Mouse (Mus musculus) embryonic facial prominence, embryonic 15.5 days (tissue): ENCODE data around the gene Gpc2. TPM values are rescaled to one million over a fixed set of nuclear protein-coding genes. Genes with fewer than 3 reads are reported as not detected.

Experiments used
- ATAC-seq: fragments of 200-750 bp; cut with Nextera tagmentation; 2 replicates; pipeline ENCODE4 v1.8.0; 2017; ENCODE audit warnings: low read depth, moderate TSS enrichment; ENCODE audit not compliant: insufficient number of reproducible peaks, low FRiP score, low TSS enrichment
- H3K27ac ChIP-seq: fragments of 300-500 bp; sonication (generic); replicated peaks from 2 replicates; pipeline ENCODE4 v1.5.1; 2015; ENCODE audit warnings: mild to moderate bottlenecking, inconsistent platforms
- H3K27me3 ChIP-seq: fragments of 300-500 bp; sonication (generic); 2 replicates; pipeline ENCODE4 v1.6.1; 2015; ENCODE audit warnings: inconsistent platforms
- H3K36me3 ChIP-seq: fragments of 300-500 bp; sonication (generic); 2 replicates; pipeline ENCODE4 v1.6.1; 2015; ENCODE audit warnings: mild to moderate bottlenecking, inconsistent platforms
- H3K4me1 ChIP-seq: fragments of 300-500 bp; sonication (generic); 2 replicates; pipeline ENCODE4 v1.6.1; 2015; ENCODE audit warnings: inconsistent platforms
- H3K4me2 ChIP-seq: fragments of 300-500 bp; sonication (generic); replicated peaks from 2 replicates; pipeline ENCODE4 v1.6.1; 2015; ENCODE audit warnings: mild to moderate bottlenecking, inconsistent platforms
- H3K4me3 ChIP-seq: fragments of 300-500 bp; sonication (generic); replicated peaks from 2 replicates; pipeline ENCODE4 v1.5.1; 2015; ENCODE audit warnings: mild to moderate bottlenecking, inconsistent platforms
- H3K9ac ChIP-seq: fragments of 300-500 bp; sonication (generic); 2 replicates; pipeline ENCODE4 v1.6.1; 2015; ENCODE audit warnings: inconsistent platforms
- H3K9me3 ChIP-seq: fragments of 300-500 bp; sonication (generic); replicated peaks from 2 replicates; pipeline ENCODE4 v1.6.1; 2016; ENCODE audit warnings: inconsistent platforms
- whole genome bisulfite sequencing: fragments of 180-500 bp; shearing (Covaris S2); methylation state at CpG from one replicate; pipeline ENCODE4 v1.1.7; 2015; 5-methylcytosine and 5-hydroxymethylcytosine counted together
- polyA plus RNA-seq: library from polyadenylated mRNA; unstranded; fragments of >200 nt; fragmentation: Nextera tagmentation; extraction: Ambion mirVana; gene quantifications from 2 replicates; pipeline ENCODE4 v1.2.1, GENCODE M21; 2015

The Gpc2 gene
- polyA plus RNA-seq, 1 experiment from 2014 or later: 30.0 TPM

DNA sequence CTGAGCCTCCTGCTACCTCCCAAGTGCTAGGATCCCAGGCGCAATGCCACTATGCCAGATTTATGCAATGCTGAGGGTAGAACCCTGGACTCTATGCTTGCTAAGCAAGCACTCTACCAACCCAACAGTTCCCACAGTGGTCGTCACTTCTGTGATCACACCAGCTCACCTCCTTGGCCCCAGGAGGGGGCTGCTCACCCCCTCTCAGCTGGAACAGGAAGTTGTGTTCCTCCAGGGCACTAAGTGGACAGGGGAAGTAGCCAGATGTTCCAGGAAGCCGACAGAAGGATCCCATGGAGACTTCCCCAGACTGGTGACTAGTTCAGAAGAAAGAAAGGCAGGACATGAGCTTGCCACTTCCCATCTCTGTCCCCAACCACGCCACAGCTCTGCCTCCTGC is 17.8 kb downstream of the Gpc2 start:
- Histone ChIP-seq H3K27me3 (no peaks in the 10 kb centered on the region), H3K4me2 (no peak overlapping the region), H3K9me3 (no peaks in the 10 kb centered on the region), H3K27ac (no peak overlapping the region), H3K36me3 (peaks cover 52% of the 10 kb centered on the region), H3K9ac (no peak overlapping the region), H3K4me1 (peaks cover 23% of the 10 kb centered on the region), H3K4me3 (peak overlapping the region; percentile 89; the same call in 1 of the 2 replicates)
- ATAC-seq: no peak
- 61% methylated on average over 4 of the region's 4 CpGs for WGBS

DNA sequence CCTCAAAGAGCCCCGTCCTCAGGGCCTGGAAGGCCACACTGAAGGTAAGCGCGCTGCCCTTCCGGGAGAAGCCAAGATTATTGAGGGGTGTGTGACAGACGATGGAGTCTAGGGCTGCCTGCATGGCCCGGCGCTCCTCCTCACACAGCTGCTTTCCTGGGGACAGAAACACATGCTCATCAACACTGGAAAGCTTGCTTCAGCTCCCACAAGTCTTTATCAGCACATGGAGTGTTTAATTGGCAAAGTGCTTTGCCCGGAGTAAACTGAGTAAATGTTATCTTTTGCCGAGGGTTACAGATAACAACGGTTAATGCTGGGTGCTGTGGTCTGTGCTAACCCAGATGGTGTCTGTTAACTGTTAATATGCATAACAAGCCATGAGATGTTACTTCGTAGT is 19.0 kb downstream of the Gpc2 start:
- peaks cover 45% of the 10 kb centered on the region for H3K36me3 ChIP-seq
- H3K27me3 ChIP-seq: no peaks in the 10 kb centered on the region
- WGBS: 81% methylated on average over 11 of the region's 11 CpGs
- H3K9ac ChIP-seq: no peak overlapping the region
- H3K9me3 ChIP-seq: no peaks in the 10 kb centered on the region
- no peak overlapping the region for H3K4me2 ChIP-seq
- no peak overlapping the region for H3K4me3 ChIP-seq
- H3K27ac ChIP-seq: no peak overlapping the region
- ATAC-seq: no peak
- peaks cover 30% of the 10 kb centered on the region for H3K4me1 ChIP-seq

DNA sequence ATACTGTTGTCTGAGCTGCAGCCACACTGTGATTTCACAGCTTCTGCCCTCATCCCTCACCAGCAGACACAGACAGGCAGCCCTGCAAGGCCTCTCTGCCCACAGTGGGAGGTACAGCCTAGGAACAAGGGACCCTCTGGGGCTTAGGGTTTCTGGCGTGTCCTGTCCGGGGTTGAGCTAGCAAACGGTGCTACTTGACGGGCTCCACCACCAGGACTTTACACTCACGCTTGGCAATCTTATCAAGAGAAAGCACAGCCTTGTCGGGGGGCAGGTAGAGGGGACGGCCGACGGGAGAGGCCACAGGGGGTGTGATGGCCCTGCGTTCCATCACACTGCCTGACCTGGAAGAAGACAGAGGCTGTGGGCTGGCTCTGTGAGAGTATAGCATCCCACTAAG is 19.8 kb downstream of the Gpc2 start:
- H3K4me3 ChIP-seq: no peak overlapping the region
- 81% methylated on average over 10 of the region's 10 CpGs for WGBS
- H3K27ac ChIP-seq: no peak overlapping the region
- no peak overlapping the region for H3K9ac ChIP-seq
- no peaks in the 10 kb centered on the region for H3K27me3 ChIP-seq
- peaks cover 39% of the 10 kb centered on the region for H3K36me3 ChIP-seq
- H3K9me3 ChIP-seq: no peaks in the 10 kb centered on the region
- H3K4me1 ChIP-seq: peaks cover 31% of the 10 kb centered on the region
- no peak overlapping the region for H3K4me2 ChIP-seq
- no peak for ATAC-seq

DNA sequence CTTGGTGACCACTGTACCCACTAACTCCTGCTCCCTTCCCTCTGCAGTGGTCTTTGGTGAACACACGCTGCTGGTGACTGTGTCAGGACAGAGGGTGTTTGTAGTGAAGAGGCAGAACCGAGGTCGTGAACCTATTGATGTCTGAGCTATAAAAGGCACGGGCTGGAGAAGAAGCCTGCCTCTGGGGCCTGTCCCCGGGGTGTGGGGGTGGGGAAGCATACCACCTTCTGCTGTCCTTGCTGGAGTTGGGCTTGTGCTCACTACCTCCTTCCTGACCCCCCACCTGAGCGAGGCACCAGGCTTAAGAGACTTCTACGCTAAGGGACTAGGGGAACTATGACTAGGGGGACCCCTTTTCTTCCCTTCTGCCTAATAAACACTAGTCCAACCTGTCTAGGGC is 20.8 kb downstream of the Gpc2 start:
- WGBS: 55% methylated on average over 7 of the region's 7 CpGs
- peaks cover 39% of the 10 kb centered on the region for H3K36me3 ChIP-seq
- no peak overlapping the region for H3K27ac ChIP-seq
- H3K9me3 ChIP-seq: no peaks in the 10 kb centered on the region
- no peak for ATAC-seq
- no peaks in the 10 kb centered on the region for H3K27me3 ChIP-seq
- H3K4me2 ChIP-seq: no peak overlapping the region
- H3K4me3 ChIP-seq: no peak overlapping the region
- no peak overlapping the region for H3K9ac ChIP-seq
- peaks cover 28% of the 10 kb centered on the region for H3K4me1 ChIP-seq

DNA sequence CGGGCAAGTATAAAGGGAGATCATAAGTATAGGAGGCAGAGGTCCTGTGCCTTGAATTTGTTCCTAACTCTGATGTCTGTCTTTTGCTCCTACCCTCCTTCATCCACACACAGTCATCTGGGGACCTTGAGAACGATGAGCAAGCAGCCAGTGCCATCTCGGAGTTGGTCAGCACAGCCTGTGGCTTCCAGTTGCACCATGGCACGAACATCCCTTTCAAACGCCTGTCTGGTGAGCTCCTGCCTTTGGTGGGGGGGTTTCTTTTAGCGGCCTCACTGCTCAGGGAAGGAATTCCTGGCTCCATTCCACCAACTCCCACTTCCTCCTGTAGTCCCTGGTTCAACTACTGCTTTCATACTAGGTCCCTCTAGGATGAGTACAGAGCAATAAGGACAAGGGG is 21.3 kb downstream of the Gpc2 start:
- no peak for ATAC-seq
- H3K9ac ChIP-seq: no peak overlapping the region
- H3K27me3 ChIP-seq: no peaks in the 10 kb centered on the region
- no peak overlapping the region for H3K4me3 ChIP-seq
- no peak overlapping the region for H3K27ac ChIP-seq
- no peak overlapping the region for H3K4me2 ChIP-seq
- no peaks in the 10 kb centered on the region for H3K9me3 ChIP-seq
- H3K36me3 ChIP-seq: peaks cover 39% of the 10 kb centered on the region
- H3K4me1 ChIP-seq: peaks cover 28% of the 10 kb centered on the region
- 76% methylated on average over 6 of the region's 6 CpGs for WGBS

DNA sequence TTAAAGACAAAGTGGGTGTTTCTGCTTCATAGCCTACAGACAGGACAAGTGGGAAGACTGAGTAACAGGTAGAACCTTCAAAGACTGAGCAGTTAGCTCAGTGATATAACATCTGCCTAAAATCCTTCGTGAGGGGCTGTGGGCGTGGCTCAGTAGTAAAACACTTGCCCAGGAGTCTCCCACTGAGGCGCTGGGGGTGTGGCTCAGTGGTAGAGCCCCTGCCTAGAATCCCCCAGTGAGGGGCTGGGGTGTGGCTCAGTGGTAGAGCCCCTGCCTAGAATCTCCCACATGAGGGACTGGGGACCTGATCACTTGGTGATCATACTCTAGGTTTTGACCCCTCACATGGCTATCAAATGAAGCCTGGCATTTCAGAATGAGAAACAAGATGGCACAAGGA is 21.7 kb downstream of the Gpc2 start:
- Histone ChIP-seq H3K27me3 (no peaks in the 10 kb centered on the region), H3K9ac (no peak overlapping the region), H3K9me3 (no peaks in the 10 kb centered on the region), H3K36me3 (peaks cover 39% of the 10 kb centered on the region), H3K4me2 (no peak overlapping the region), H3K27ac (no peak overlapping the region), H3K4me3 (no peak overlapping the region), H3K4me1 (peaks cover 25% of the 10 kb centered on the region)
- ATAC-seq: no peak
- 79% methylated on average over 3 of the region's 3 CpGs for WGBS

DNA sequence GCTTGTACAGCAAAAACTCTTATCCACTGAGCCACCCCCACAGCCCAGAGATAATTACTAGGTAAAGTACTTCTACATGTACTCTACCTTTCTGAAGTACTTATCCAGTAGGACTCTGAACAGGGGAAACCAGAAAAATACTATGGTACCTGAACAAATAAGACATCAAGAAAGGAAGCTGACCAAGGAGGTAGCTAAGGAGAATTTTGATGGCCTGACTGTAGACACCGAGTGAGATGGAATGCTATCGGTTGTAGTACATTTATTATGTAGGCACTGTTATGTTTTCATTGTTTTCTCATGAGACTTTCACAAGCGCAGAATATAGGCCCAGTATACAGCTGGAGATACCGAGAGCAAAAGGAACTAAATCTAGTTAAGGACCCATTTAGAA is 22.2 kb downstream of the Gpc2 start:
- no peak for ATAC-seq
- no peak overlapping the region for H3K9ac ChIP-seq
- peaks cover 20% of the 10 kb centered on the region for H3K4me1 ChIP-seq
- no peak overlapping the region for H3K27ac ChIP-seq
- no peak overlapping the region for H3K4me2 ChIP-seq
- peaks cover 39% of the 10 kb centered on the region for H3K36me3 ChIP-seq
- H3K27me3 ChIP-seq: no peaks in the 10 kb centered on the region
- H3K9me3 ChIP-seq: no peaks in the 10 kb centered on the region
- 94% methylated on average over 4 of the region's 4 CpGs for WGBS
- no peak overlapping the region for H3K4me3 ChIP-seq

DNA sequence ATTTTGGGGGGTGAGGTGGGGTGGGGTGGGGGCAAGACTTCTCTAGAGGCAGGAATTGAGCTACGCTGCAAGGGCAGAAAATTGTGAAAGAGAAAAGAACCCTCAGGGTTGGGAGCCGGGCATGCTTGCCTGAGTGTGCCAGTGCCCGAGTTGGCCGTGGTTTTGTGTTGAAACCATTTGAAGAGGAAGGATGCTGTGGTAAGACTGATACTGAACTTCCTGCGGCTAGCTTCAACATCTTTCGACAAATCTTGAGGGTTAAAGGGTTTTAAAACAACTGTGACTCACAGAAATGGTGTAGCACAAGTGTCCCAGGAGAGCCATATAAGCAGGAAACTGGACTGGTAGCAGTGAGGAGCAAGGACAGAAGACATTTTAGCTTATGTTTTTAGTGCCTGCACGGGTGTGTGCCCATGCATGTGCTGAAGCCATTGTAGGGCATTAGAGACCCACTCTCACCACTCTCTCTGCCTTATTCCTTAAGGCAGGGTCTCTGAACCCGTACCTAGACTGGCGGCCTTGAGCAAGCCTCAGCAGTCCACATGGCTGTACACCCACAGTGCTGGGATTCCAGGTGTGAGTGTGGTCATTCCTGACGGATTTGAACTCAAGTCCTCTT is 22.7 kb downstream of the Gpc2 start:
- no peak for ATAC-seq
- 83% methylated on average over 10 of the region's 10 CpGs for WGBS

DNA sequence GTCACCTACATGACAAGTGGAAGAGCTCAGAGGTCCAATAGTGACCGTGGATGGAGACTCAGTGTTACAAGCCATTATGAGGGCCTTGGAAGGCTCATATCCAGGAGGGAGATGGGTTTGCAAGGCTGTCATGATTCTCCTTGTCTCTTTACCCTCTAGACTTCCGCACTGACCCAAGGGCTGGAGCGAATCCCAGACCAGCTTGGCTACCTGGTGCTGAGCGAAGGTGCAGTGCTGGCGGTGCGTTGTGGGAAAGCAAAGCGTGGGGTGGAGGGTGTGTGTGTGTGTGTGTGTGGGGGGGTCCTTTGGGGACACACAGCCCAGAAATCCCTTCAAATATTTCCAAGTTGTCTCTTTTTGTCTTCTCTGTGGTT is 23.7 kb downstream of the Gpc2 start:
- Histone ChIP-seq H3K27me3 (no peaks in the 10 kb centered on the region), H3K27ac (peak overlapping the region; percentile 85), H3K9me3 (no peaks in the 10 kb centered on the region), H3K4me3 (peak overlapping the region; percentile 83), H3K36me3 (peaks cover 28% of the 10 kb centered on the region), H3K9ac (peak overlapping the region; percentile 69), H3K4me1 (peaks cover 11% of the 10 kb centered on the region), H3K4me2 (peak overlapping the region; percentile 78)
- ATAC-seq: no peak
- WGBS: 23% methylated on average over 7 of the region's 7 CpGs

More for the DNA sequence above, 22.7 kb downstream of the Gpc2 start:
- Histone ChIP-seq H3K4me2 (no peak overlapping the region), H3K9ac (no peak overlapping the region), H3K9me3 (no peaks in the 10 kb centered on the region), H3K27ac (no peak overlapping the region), H3K4me3 (no peak overlapping the region), H3K36me3 (peaks cover 37% of the 10 kb centered on the region), H3K27me3 (no peaks in the 10 kb centered on the region), H3K4me1 (peaks cover 15% of the 10 kb centered on the region)

DNA sequence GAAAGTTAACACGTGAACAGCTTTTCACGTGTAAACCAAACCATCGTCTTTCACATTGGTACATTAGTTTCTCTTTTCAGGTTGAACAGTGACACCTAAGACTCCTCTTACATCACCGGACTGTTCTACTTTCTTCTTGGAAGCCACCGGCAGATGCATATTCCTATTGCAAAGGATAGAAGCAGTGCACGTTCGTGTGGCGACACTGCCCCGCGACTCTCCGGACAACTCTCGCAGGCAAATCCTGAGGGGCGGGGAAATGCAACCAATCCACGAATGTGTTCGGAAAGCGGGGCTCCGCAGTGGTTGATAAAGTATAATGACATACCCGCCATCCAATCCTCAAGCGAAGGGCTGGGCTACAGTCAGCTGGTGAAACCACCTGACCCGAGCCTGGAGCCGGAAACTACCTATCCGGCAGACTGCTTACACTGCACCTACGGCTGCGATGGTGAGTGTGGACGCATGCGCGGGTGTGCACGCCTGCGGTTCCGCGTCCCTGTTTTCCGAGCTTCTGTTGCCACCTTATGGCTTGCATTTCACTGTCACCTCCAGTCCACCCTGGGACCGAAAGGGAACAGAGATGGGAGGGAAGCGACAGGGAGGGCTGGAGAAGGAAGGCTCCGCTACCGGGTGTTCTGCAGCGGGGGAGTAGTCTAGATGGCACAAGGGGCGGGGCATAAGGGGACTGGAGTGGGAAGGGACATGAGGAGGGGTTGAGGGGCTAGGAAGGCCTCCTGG is 24.3 kb downstream of the Gpc2 start, which contains the start of gene Lamtor4:
TSS of gene Lamtor4 (plus strand) at position 130 of the 741 bp plus-strand sequence.
- H3K36me3 ChIP-seq: peaks cover 23% of the 10 kb centered on the region
- H3K4me2 ChIP-seq: peak within 1 kb of the TSS; percentile 78
- WGBS: under 1% methylated on average over 38 of the region's 38 CpGs
- H3K4me3 ChIP-seq: peak within 1 kb of the TSS; percentile 83
- peaks cover 11% of the 10 kb centered on the region for H3K4me1 ChIP-seq
- H3K9ac ChIP-seq: peak within 1 kb of the TSS; percentile 69
- H3K9me3 ChIP-seq: no peaks in the 10 kb centered on the region
- no peaks in the 10 kb centered on the region for H3K27me3 ChIP-seq
- peak; percentile 100 for ATAC-seq
- peak within 1 kb of the TSS; percentile 85 for H3K27ac ChIP-seq

DNA sequence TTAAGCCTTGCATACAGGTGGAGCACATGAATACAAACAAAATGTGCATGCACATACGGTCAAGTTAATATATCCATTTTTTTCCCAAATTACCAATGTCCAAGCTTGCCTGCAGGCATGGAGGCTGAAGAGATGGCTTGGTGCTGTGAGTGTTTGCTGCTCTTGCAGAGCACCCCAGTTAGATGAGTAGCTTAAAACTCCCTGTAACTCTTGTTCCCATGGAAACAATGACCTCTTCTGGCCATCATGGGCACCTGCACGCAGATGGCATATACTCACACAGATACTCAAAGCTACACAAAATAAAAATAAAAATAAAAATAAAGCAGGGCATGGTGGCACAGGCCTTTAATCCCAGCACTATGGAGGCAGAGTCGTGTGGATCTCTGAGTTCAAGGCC is 26.7 kb downstream of the Gpc2 start:
- 91% methylated on average over 3 of the region's 3 CpGs for WGBS
- Histone ChIP-seq H3K4me1 (peaks cover 11% of the 10 kb centered on the region), H3K4me2 (no peak overlapping the region), H3K36me3 (no peaks in the 10 kb centered on the region), H3K9ac (no peak overlapping the region), H3K27me3 (no peaks in the 10 kb centered on the region), H3K9me3 (no peaks in the 10 kb centered on the region), H3K4me3 (no peak overlapping the region), H3K27ac (no peak overlapping the region)
- ATAC-seq: no peak

DNA sequence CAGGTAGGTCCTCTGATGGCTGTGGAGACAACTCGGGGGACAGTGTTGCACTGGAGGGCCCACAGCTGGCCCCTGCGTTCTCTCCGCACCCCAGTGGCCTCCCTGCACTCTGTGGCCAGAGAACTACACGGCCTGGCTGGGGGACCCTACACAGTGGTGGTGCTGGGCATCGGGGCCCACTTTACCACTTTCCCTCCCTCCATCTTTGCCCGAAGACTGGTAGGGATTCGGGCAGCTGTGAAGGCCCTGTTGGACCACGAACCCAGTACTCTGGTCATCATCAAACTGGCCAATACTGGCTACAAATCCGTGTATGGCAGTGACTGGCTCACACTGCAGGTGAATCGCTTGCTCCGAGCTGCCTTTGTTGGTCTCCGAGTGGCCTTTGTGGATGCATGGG is 28.7 kb downstream of the Gpc2 start:
- 81% methylated on average over 12 of the region's 12 CpGs for WGBS
- no peaks in the 10 kb centered on the region for H3K27me3 ChIP-seq
- peaks cover 7% of the 10 kb centered on the region for H3K4me1 ChIP-seq

More for the DNA sequence above, 28.7 kb downstream of the Gpc2 start:
- no peak overlapping the region for H3K4me3 ChIP-seq
- H3K36me3 ChIP-seq: no peaks in the 10 kb centered on the region
- no peaks in the 10 kb centered on the region for H3K9me3 ChIP-seq
- H3K27ac ChIP-seq: no peak overlapping the region
- no peak for ATAC-seq
- H3K4me2 ChIP-seq: no peak overlapping the region
- no peak overlapping the region for H3K9ac ChIP-seq
